Mouse (Mus musculus) macrophage (primary cell): ENCODE data around the gene Abcc5. TPM values are rescaled to one million over a fixed set of nuclear protein-coding genes. Genes with fewer than 3 reads are reported as not detected.
"Not testable (repeated sequence)": the region's sequence is repeated elsewhere in the genome, so short reads cannot be mapped to it uniquely, and the experiment has no call there.

Experiments
- H3K27ac ChIP-seq: fragments of 350-480 bp; formaldehyde crosslinking; 2 replicates; pipeline ENCODE4 v1.9.0; 2021
- H3K36me3 ChIP-seq: fragments of 350-480 bp; formaldehyde crosslinking; 2 replicates; pipeline ENCODE4 v1.9.0; 2021; ENCODE audit errors: inconsistent target
- H3K4me3 ChIP-seq: fragments of 350-480 bp; formaldehyde crosslinking; 2 replicates; pipeline ENCODE4 v1.9.0; 2021; ENCODE audit errors: inconsistent target
- H3K79me2 ChIP-seq: fragments of 350-480 bp; formaldehyde crosslinking; 2 replicates; pipeline ENCODE4 v1.9.0; 2021; ENCODE audit errors: inconsistent target
- WGBS: methylation state at CpG from one replicate; pipeline ENCODE4 v1.1.7; 2026; ENCODE audit warnings: inconsistent platforms; ENCODE audit not compliant: missing documents; 5-methylcytosine and 5-hydroxymethylcytosine counted together
- polyA plus RNA-seq: library from polyadenylated mRNA; stranded (reverse); fragments of 250-400 nt; gene quantifications from 3 replicates; pipeline ENCODE4 v1.2.4, GENCODE M21; 2018; ENCODE audit warnings: inconsistent platforms
- total RNA-seq, 78 experiments: library from RNA; depleted of rRNA; stranded (reverse); fragments of 250-400 nt; gene quantifications; 1 replicate in 9 of 78; 2 replicates in 24 of 78; 3 replicates in 43 of 78; 4 replicates in 2 of 78; pipeline ENCODE4 v1.2.4; 2018; ENCODE audit warnings: inconsistent platforms in 56 of 78

Abcc5 gene
- total RNA-seq (2018; cell fraction: chromatin; rRNA removed): 1,000 to 10,000 TPM in 14 of 26 experiments, 100 to 1,000 TPM in 12; 645 to 1,717 (median 1,164) TPM
- total RNA-seq (2018; cell fraction: cytosol; rRNA removed): 100 to 1,000 TPM in 2 of 26 experiments, 10 to 100 TPM in 24; 24.0 to 107 (median 43.1) TPM
- total RNA-seq (2018; cell fraction: nucleus; rRNA removed): 100 to 1,000 TPM; 412 to 965 (median 632) TPM
- 40.1 to 90.8 TPM (median 40.2 TPM) in 3 replicates for polyA plus RNA-seq

- peaks cover 46% of the 10 kb centered on the region for H3K79me2 ChIP-seq
- WGBS: under 1% methylated on average over 44 of the region's 62 CpGs
- H3K4me3 ChIP-seq: peak within 1 kb of the TSS; percentile 70
- peak within 1 kb of the TSS; percentile 76 for H3K27ac ChIP-seq
- H3K36me3 ChIP-seq: peaks cover 13% of the 10 kb centered on the region
Measured at GRCm38 (mm10) chr16:20425855-20426598, at the start of gene Abcc5. TSS of gene Abcc5 (minus strand) at chr16:20426394.

GRCm38 (mm10) chr16:20475335-20475734 lies 49.1 kb upstream of the Abcc5 start:
- no peak overlapping the region for H3K4me3 ChIP-seq
- no peaks in the 10 kb centered on the region for H3K79me2 ChIP-seq
- WGBS: 100% methylated on average over 1 of the region's 1 CpGs
- H3K27ac ChIP-seq: no peak overlapping the region
- H3K36me3 ChIP-seq: no peaks in the 10 kb centered on the region

DNA sequence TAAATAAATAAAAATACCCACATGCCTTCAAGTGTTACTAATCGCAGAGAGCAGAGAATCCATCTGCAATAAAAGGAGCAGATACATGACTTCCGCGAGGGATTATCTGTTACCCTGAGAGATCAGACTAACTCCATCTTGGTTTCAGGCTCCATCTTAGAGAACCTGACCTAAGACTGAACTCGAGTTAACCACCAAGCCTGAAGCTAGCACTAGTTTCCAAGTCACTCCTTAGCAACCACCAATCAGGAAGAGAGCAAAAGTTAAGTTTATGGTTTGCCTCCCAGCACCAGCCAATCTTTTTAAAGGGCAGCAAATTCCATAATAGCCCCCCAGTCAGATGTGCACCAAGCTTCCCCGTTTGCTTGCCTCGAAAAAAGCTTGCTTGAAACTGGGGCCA lies 48.6 kb upstream of the Abcc5 start:
- 92% methylated on average over 6 of the region's 6 CpGs for WGBS
- Histone ChIP-seq H3K4me3 (no peak overlapping the region), H3K79me2 (no peaks in the 10 kb centered on the region), H3K36me3 (no peaks in the 10 kb centered on the region), H3K27ac (no peak overlapping the region)

DNA sequence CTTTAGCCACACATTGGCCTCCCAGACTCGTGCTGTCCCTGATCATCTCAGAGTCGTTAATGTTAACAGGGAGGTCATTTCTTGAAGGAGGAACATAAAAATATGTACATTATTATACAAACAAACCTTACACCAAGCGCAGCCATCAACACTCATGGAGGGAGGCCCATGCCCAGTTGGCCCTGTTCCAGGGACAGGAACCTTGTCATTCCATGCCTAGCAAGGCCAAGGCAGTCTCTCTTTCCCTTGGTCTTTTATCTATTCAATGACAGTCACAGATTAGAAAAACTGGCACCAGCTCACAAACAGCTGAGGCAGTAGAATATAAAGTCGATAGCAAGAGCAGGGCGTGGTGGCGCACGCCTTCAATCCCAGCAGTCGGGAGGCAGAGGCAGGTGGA lies 48.0 kb upstream of the Abcc5 start:
- no peak overlapping the region for H3K27ac ChIP-seq
- over 99% methylated on average over 8 of the region's 8 CpGs for WGBS
- H3K79me2 ChIP-seq: no peaks in the 10 kb centered on the region

GRCm38 (mm10) chr16:20473748-20474147 lies 47.6 kb upstream of the Abcc5 start:
- Histone ChIP-seq H3K79me2 (no peaks in the 10 kb centered on the region), H3K27ac (no peak overlapping the region), H3K4me3 (no peak overlapping the region), H3K36me3 (no peaks in the 10 kb centered on the region)
- WGBS: 100% methylated on average over 1 of the region's 1 CpGs

More for the DNA sequence above, 48.0 kb upstream of the Abcc5 start:
- Histone ChIP-seq H3K4me3 (no peak overlapping the region), H3K36me3 (no peaks in the 10 kb centered on the region)

GRCm38 (mm10) chr16:20471686-20472085 lies 45.5 kb upstream of the Abcc5 start:
- Histone ChIP-seq H3K36me3 (no peaks in the 10 kb centered on the region), H3K27ac (no peak overlapping the region), H3K79me2 (no peaks in the 10 kb centered on the region), H3K4me3 (no peak overlapping the region)
- WGBS: 100% methylated on average over 1 of the region's 1 CpGs

- no peak overlapping the region for H3K4me3 ChIP-seq
- H3K36me3 ChIP-seq: no peaks in the 10 kb centered on the region
- no peaks in the 10 kb centered on the region for H3K79me2 ChIP-seq
- no peak overlapping the region for H3K27ac ChIP-seq
- WGBS: 82% methylated on average over 2 of the region's 2 CpGs
Measured at GRCm38 (mm10) chr16:20470981-20471380, 44.8 kb upstream of the Abcc5 start.

- Histone ChIP-seq H3K27ac (no peak overlapping the region), H3K79me2 (no peaks in the 10 kb centered on the region), H3K4me3 (no peak overlapping the region), H3K36me3 (no peaks in the 10 kb centered on the region)
Measured at GRCm38 (mm10) chr16:20464725-20465124, 38.5 kb upstream of the Abcc5 start.

- not testable (repeated sequence) for H3K36me3 ChIP-seq, H3K4me3 ChIP-seq, H3K27ac ChIP-seq, H3K79me2 ChIP-seq
- 93% methylated on average over 5 of the region's 5 CpGs for WGBS
Measured at GRCm38 (mm10) chr16:20458736-20459135, 32.5 kb upstream of the Abcc5 start.

GRCm38 (mm10) chr16:20456106-20456505 lies 29.9 kb upstream of the Abcc5 start:
- H3K4me3 ChIP-seq: no peak overlapping the region
- H3K27ac ChIP-seq: no peak overlapping the region
- WGBS: 21% methylated on average over 1 of the region's 1 CpGs
- H3K79me2 ChIP-seq: no peaks in the 10 kb centered on the region
- no peaks in the 10 kb centered on the region for H3K36me3 ChIP-seq

GRCm38 (mm10) chr16:20454155-20454654 lies 28.0 kb upstream of the Abcc5 start:
- H3K4me3 ChIP-seq: no peak overlapping the region
- no peaks in the 10 kb centered on the region for H3K36me3 ChIP-seq
- no peaks in the 10 kb centered on the region for H3K79me2 ChIP-seq
- H3K27ac ChIP-seq: no peak overlapping the region
- 96% methylated on average over 6 of the region's 6 CpGs for WGBS

DNA sequence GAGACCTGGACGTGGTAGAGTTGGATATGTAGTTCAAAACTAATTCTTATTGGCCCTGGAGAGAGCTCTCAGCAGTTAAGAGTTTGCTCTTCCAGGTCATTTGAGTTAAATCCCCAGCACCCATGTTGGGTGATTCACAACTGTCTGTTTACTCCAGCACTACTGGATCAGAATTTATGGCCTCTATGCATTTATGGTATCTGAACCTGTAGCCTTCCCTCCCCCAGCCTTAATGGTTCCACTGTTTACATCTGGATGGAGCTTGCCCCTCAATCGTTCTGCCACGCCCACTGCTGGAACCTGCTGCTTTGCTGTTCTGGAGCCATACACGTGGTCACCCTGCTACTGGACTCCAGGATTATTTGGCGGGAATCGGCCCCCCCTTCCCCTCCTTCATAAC lies 25.6 kb upstream of the Abcc5 start:
- no peak overlapping the region for H3K4me3 ChIP-seq
- H3K79me2 ChIP-seq: no peaks in the 10 kb centered on the region
- no peaks in the 10 kb centered on the region for H3K36me3 ChIP-seq
- H3K27ac ChIP-seq: no peak overlapping the region
- 85% methylated on average over 6 of the region's 6 CpGs for WGBS

- WGBS: 70% methylated on average over 1 of the region's 1 CpGs
- H3K36me3 ChIP-seq: no peaks in the 10 kb centered on the region
- H3K4me3 ChIP-seq: no peak overlapping the region
- H3K27ac ChIP-seq: no peak overlapping the region
- no peaks in the 10 kb centered on the region for H3K79me2 ChIP-seq
Measured at GRCm38 (mm10) chr16:20445871-20446270, 19.7 kb upstream of the Abcc5 start.

DNA sequence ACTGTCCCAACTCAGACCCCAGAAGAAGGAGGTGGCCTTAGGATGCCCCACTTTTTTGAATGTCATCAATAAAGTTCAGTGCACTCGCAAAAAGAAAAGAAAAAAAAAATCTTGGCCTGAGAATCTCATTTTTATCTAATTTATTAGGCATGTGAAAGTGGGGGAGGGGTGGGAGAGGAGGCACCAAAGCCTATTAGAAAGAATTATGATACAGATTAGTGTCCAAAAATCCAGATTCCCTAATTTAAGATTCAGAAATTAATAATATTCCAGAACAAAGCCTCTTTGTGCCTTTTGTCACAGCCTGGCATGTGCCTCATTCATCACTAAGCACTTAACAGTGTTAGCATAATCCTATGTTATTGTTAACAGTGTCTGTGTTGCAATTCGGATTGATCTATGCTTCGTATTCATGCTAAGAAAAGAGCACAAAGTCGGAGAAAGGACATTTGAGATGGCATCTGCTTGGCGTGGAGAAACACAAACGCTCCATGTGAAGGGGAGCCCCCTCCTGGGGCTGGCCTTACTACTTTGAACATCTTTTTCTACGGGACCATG lies 18.7 kb upstream of the Abcc5 start:
- no peak overlapping the region for H3K4me3 ChIP-seq
- H3K27ac ChIP-seq: no peak overlapping the region
- WGBS: 89% methylated on average over 7 of the region's 7 CpGs
- H3K36me3 ChIP-seq: no peaks in the 10 kb centered on the region
- H3K79me2 ChIP-seq: no peaks in the 10 kb centered on the region

- Histone ChIP-seq H3K36me3 (no peaks in the 10 kb centered on the region), H3K27ac (no peak overlapping the region), H3K79me2 (no peaks in the 10 kb centered on the region), H3K4me3 (no peak overlapping the region)
- 79% methylated on average over 2 of the region's 2 CpGs for WGBS
Measured at GRCm38 (mm10) chr16:20442871-20443270, 16.7 kb upstream of the Abcc5 start.
